Mouse (Mus musculus) midbrain, postnatal 0 days (tissue): Measurements from ENCODE around the gene Slc1a7. TPM values are rescaled to one million over a fixed set of nuclear protein-coding genes. Genes with fewer than 3 reads are reported as not detected.

Source experiments
- ATAC-seq: fragments of 200-750 bp; cut with Nextera tagmentation; 2 replicates; pipeline ENCODE4 v1.8.0; 2017; ENCODE audit warnings: moderate number of reproducible peaks, mild to moderate bottlenecking, moderate TSS enrichment, moderate library complexity; ENCODE audit not compliant: low FRiP score
- DNase-seq: peaks from one replicate; pipeline ENCODE4 v3.0.0-alpha.2; 2015; ENCODE audit warnings: low spot score
- H3K27ac ChIP-seq: fragments of 300-500 bp; sonication (generic); 2 replicates; pipeline ENCODE4 v1.5.1; 2014; ENCODE audit warnings: low read depth, mild to moderate bottlenecking, low read length, mixed read lengths
- H3K27me3 ChIP-seq: fragments of 300-500 bp; sonication (generic); 2 replicates; pipeline ENCODE4 v1.6.1; 2014; ENCODE audit warnings: low read length, control low read depth, mixed read lengths; ENCODE audit not compliant: insufficient read depth
- H3K36me3 ChIP-seq: fragments of 300-500 bp; sonication (generic); 2 replicates; pipeline ENCODE4 v1.6.1; 2014; ENCODE audit warnings: low read length, control low read depth, mixed read lengths; ENCODE audit not compliant: insufficient read depth
- H3K4me1 ChIP-seq: fragments of 300-500 bp; sonication (generic); 2 replicates; pipeline ENCODE4 v1.6.1; 2014; ENCODE audit warnings: mild to moderate bottlenecking, control low read depth, antibody characterized with exemption, low read length, mixed read lengths; ENCODE audit not compliant: insufficient read depth
- H3K4me2 ChIP-seq: fragments of 300-500 bp; sonication (generic); 2 replicates; pipeline ENCODE4 v1.6.1; 2014; ENCODE audit warnings: low read depth, mild to moderate bottlenecking, low read length, mixed read lengths; ENCODE audit not compliant: poor library complexity, severe bottlenecking
- H3K4me3 ChIP-seq: fragments of 300-500 bp; sonication (generic); 2 replicates; pipeline ENCODE4 v1.5.1; 2014; ENCODE audit warnings: low read depth, mild to moderate bottlenecking, low read length, moderate library complexity
- H3K9ac ChIP-seq: fragments of 300-500 bp; sonication (generic); replicated peaks from 2 replicates; pipeline ENCODE4 v1.6.1; 2014; ENCODE audit warnings: mild to moderate bottlenecking, low read length, moderate library complexity, mixed read lengths; ENCODE audit not compliant: poor library complexity, severe bottlenecking
- H3K9me3 ChIP-seq: fragments of 300-500 bp; sonication (generic); 2 replicates; pipeline ENCODE4 v1.6.1; 2016; ENCODE audit warnings: low read length, control low read depth
- CTCF ChIP-seq: IDR thresholded peaks from 2 replicates; pipeline ENCODE4 v1.5.1; 2016; ENCODE audit warnings: antibody characterized with exemption, mild to moderate bottlenecking
- WGBS: fragments of 180-500 bp; shearing (Covaris S2); extraction: QIAGEN DNeasy Blood & Tissue Kit; methylation state at CpG from one replicate; pipeline ENCODE4 v1.1.7; 2014; 5-methylcytosine and 5-hydroxymethylcytosine counted together
- polyA plus RNA-seq: library from polyadenylated mRNA; unstranded; fragments of >200 nt; fragmentation: Nextera tagmentation; extraction: Ambion mirVana; gene quantifications from 2 replicates; pipeline ENCODE4 v1.2.1, GENCODE M21; 2015
- total RNA-seq: library from RNA; depleted of rRNA; stranded (reverse); fragments of >200 nt; gene quantifications from 2 replicates; pipeline ENCODE4 v1.2.3, GENCODE M21; 2014

The Slc1a7 gene
- total and polyA plus RNA-seq, 2 experiments from 2014 or later, result 0.16 TPM; not detected in 1

GRCm38 (mm10) chr4:107937338-107937737 is 30.8 kb upstream of the Slc1a7 start:
- Histone ChIP-seq H3K9ac (no peak overlapping the region), H3K9me3 (no peaks in the 10 kb centered on the region), H3K27ac (no peak overlapping the region), H3K36me3 (no peaks in the 10 kb centered on the region), H3K4me2 (no peak overlapping the region), H3K4me1 (no peaks in the 10 kb centered on the region), H3K4me3 (no peak overlapping the region), H3K27me3 (no peaks in the 10 kb centered on the region)
- WGBS, result 24% methylated on average over 6 of the region's 6 CpGs
- peak; percentile 84 for DNase-seq
- peak; percentile 73 for TF ChIP-seq CTCF
- no peak for ATAC-seq

- WGBS, result 77% methylated on average over 2 of the region's 2 CpGs
- Histone ChIP-seq H3K36me3 (no peaks in the 10 kb centered on the region), H3K4me1 (no peaks in the 10 kb centered on the region), H3K9me3 (no peaks in the 10 kb centered on the region), H3K4me2 (no peak overlapping the region), H3K9ac (no peak overlapping the region), H3K4me3 (no peak overlapping the region), H3K27me3 (no peaks in the 10 kb centered on the region), H3K27ac (no peak overlapping the region)
- ATAC-seq (no peak), DNase-seq (peak; percentile 33)
- TF ChIP-seq CTCF, result no peak
These were observed 30.0 kb upstream of the Slc1a7 start for GRCm38 (mm10) chr4:107938124-107938523.

- ATAC-seq (no peak), DNase-seq (no peak)
- Histone ChIP-seq H3K9me3 (no peaks in the 10 kb centered on the region), H3K36me3 (no peaks in the 10 kb centered on the region), H3K27ac (no peak overlapping the region), H3K27me3 (no peaks in the 10 kb centered on the region), H3K4me1 (no peaks in the 10 kb centered on the region), H3K4me2 (no peak overlapping the region), H3K4me3 (no peak overlapping the region), H3K9ac (no peak overlapping the region)
- no peak for TF ChIP-seq CTCF
- WGBS, result 90% methylated on average over 7 of the region's 7 CpGs
These were observed 25.4 kb upstream of the Slc1a7 start for GRCm38 (mm10) chr4:107942741-107943140.

GRCm38 (mm10) chr4:107944141-107944540 is 24.0 kb upstream of the Slc1a7 start:
- H3K4me1 ChIP-seq, result no peaks in the 10 kb centered on the region
- ATAC-seq (no peak), DNase-seq (peak; percentile 82)
- no peak overlapping the region for H3K27ac ChIP-seq
- no peaks in the 10 kb centered on the region for H3K36me3 ChIP-seq
- TF ChIP-seq CTCF, result no peak
- 69% methylated on average over 2 of the region's 2 CpGs for WGBS
- H3K9me3 ChIP-seq, result no peaks in the 10 kb centered on the region
- H3K9ac ChIP-seq, result no peak overlapping the region
- no peak overlapping the region for H3K4me2 ChIP-seq
- no peak overlapping the region for H3K4me3 ChIP-seq
- H3K27me3 ChIP-seq, result no peaks in the 10 kb centered on the region

- no peak overlapping the region for H3K4me3 ChIP-seq
- 78% methylated on average over 4 of the region's 4 CpGs for WGBS
- H3K36me3 ChIP-seq, result no peaks in the 10 kb centered on the region
- no peak overlapping the region for H3K4me2 ChIP-seq
- no peak for TF ChIP-seq CTCF
- no peaks in the 10 kb centered on the region for H3K4me1 ChIP-seq
- no peak overlapping the region for H3K27ac ChIP-seq
- no peak overlapping the region for H3K9ac ChIP-seq
- no peaks in the 10 kb centered on the region for H3K27me3 ChIP-seq
- ATAC-seq (no peak), DNase-seq (no peak)
- no peaks in the 10 kb centered on the region for H3K9me3 ChIP-seq
These were observed 18.2 kb upstream of the Slc1a7 start for GRCm38 (mm10) chr4:107949918-107950317.

- ATAC-seq (no peak), DNase-seq (peak; percentile 56)
- no peaks in the 10 kb centered on the region for H3K27me3 ChIP-seq
- no peaks in the 10 kb centered on the region for H3K36me3 ChIP-seq
- no peak overlapping the region for H3K4me3 ChIP-seq
- H3K9ac ChIP-seq, result no peak overlapping the region
- H3K9me3 ChIP-seq, result no peaks in the 10 kb centered on the region
- no peak overlapping the region for H3K27ac ChIP-seq
- no peak overlapping the region for H3K4me2 ChIP-seq
- TF ChIP-seq CTCF, result peak; percentile 59
- no peaks in the 10 kb centered on the region for H3K4me1 ChIP-seq
These were observed 15.3 kb upstream of the Slc1a7 start for GRCm38 (mm10) chr4:107952845-107953244.

GRCm38 (mm10) chr4:107955691-107956090 is 12.4 kb upstream of the Slc1a7 start:
- H3K4me1 ChIP-seq, result no peaks in the 10 kb centered on the region
- no peaks in the 10 kb centered on the region for H3K9me3 ChIP-seq
- no peak for DNase-seq
- ATAC-seq, result no peak
- no peaks in the 10 kb centered on the region for H3K36me3 ChIP-seq
- H3K27ac ChIP-seq, result no peak overlapping the region
- no peak overlapping the region for H3K4me2 ChIP-seq
- 46% methylated on average over 5 of the region's 5 CpGs for WGBS
- H3K4me3 ChIP-seq, result no peak overlapping the region
- no peak overlapping the region for H3K9ac ChIP-seq
- no peaks in the 10 kb centered on the region for H3K27me3 ChIP-seq
- no peak for TF ChIP-seq CTCF
